Mouse (Mus musculus) limb, embryonic 11.5 days (tissue): Measurements from ENCODE around the gene Med17. TPM values are rescaled to one million over a fixed set of nuclear protein-coding genes. Genes with fewer than 3 reads are reported as not detected.
"Not testable (repeated sequence)": the region's sequence is repeated elsewhere in the genome, so short reads cannot be mapped to it uniquely, and the experiment has no call there.

Experiments
- ATAC-seq: fragments of 200-750 bp; cut with Nextera tagmentation; 2 replicates; pipeline ENCODE4 v1.8.0; 2017; ENCODE audit warnings: low read depth; ENCODE audit not compliant: insufficient number of reproducible peaks, low FRiP score, low TSS enrichment
- DNase-seq: peaks from one replicate; pipeline ENCODE4 v3.0.0-alpha.2; 2015; ENCODE audit warnings: low spot score
- H3K27ac ChIP-seq: fragments of 300-500 bp; sonication (generic); replicated peaks from 2 replicates; pipeline ENCODE4 v1.5.1; 2014; ENCODE audit warnings: low read depth, mild to moderate bottlenecking, low read length
- H3K27me3 ChIP-seq: fragments of 300-500 bp; sonication (generic); 2 replicates; pipeline ENCODE4 v1.6.1; 2014; ENCODE audit warnings: mild to moderate bottlenecking, low read length, mixed read lengths; ENCODE audit not compliant: control insufficient read depth, insufficient read depth
- H3K36me3 ChIP-seq: fragments of 300-500 bp; sonication (generic); 2 replicates; pipeline ENCODE4 v1.6.1; 2014; ENCODE audit warnings: mild to moderate bottlenecking, low read length, moderate library complexity, mixed read lengths; ENCODE audit not compliant: control insufficient read depth, insufficient read depth
- H3K4me1 ChIP-seq: fragments of 300-500 bp; sonication (generic); 2 replicates; pipeline ENCODE4 v1.6.1; 2014; ENCODE audit warnings: low read length, mixed read lengths; ENCODE audit not compliant: control insufficient read depth, insufficient read depth
- H3K4me2 ChIP-seq: fragments of 300-500 bp; sonication (generic); 2 replicates; pipeline ENCODE4 v1.6.1; 2014; ENCODE audit warnings: low read depth, mild to moderate bottlenecking, moderate library complexity; ENCODE audit not compliant: severe bottlenecking
- H3K4me3 ChIP-seq: fragments of 300-500 bp; sonication (generic); 2 replicates; pipeline ENCODE4 v1.5.1; 2014; ENCODE audit warnings: low read depth, low read length
- H3K9ac ChIP-seq: fragments of 300-500 bp; sonication (generic); 2 replicates; pipeline ENCODE4 v1.6.1; 2014; ENCODE audit warnings: mild to moderate bottlenecking, low read length
- H3K9me3 ChIP-seq: fragments of 300-500 bp; sonication (generic); 2 replicates; pipeline ENCODE4 v1.6.1; 2016; ENCODE audit warnings: low read length; ENCODE audit not compliant: control insufficient read depth
- WGBS: fragments of 180-500 bp; shearing (Covaris S2); extraction: QIAGEN DNeasy Blood & Tissue Kit; methylation state at CpG from one replicate; pipeline ENCODE4 v1.1.7; 2014; 5-methylcytosine and 5-hydroxymethylcytosine counted together
- polyA plus RNA-seq: library from polyadenylated mRNA; unstranded; fragments of >200 nt; fragmentation: Nextera tagmentation; extraction: Ambion mirVana; gene quantifications from 2 replicates; pipeline ENCODE4 v1.2.1, GENCODE M21; 2014

The Med17 gene
- polyA plus RNA-seq, 1 experiment from 2014 or later: 46.6 TPM

DNA sequence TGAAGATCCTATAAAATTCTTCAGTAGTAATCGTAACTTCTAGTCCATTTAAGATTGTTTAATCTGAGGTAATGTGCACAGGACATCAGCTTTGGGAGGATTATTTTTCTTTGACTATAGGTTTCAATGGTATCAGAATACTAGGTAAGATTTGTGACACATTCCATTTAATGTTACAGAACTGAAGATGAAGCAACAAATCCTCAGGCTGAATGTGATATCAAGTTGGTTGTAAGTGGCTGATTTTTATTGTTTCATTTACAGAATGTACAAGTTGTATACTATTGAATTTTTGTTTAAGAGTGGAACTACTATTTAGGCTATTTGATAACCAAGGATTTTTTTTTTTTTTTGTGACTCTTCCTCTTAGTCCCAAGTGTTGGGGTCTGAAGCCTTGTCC lies 30.4 kb upstream of the Med17 start:
- peaks cover 9% of the 10 kb centered on the region for H3K4me1 ChIP-seq
- peaks cover 33% of the 10 kb centered on the region for H3K36me3 ChIP-seq
- H3K4me2 ChIP-seq: no peak overlapping the region
- DNase-seq: no peak
- no peaks in the 10 kb centered on the region for H3K9me3 ChIP-seq
- ATAC-seq: no peak
- no peak overlapping the region for H3K9ac ChIP-seq
- H3K27me3 ChIP-seq: no peaks in the 10 kb centered on the region
- no peak overlapping the region for H3K4me3 ChIP-seq
- WGBS: 96% methylated on average over 1 of the region's 1 CpGs
- no peak overlapping the region for H3K27ac ChIP-seq

DNA sequence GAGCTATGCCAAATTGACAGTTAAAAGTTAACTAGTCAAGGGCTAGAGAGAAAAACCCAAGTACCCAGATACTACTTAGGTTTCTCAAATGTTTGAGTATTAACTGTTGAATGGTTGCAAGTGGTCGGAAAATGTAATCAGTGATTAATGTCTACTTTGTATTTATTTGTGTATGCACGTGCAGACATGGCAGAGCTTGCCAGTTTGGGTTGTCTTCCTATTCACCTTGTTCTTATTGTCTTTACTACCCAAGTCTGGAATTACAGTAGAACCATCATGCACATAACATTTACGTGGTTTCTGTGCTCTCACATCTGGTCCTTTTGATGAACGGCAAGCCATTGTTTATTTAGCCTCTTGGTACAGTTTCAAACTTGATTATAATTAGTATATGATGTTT lies 29.7 kb upstream of the Med17 start:
- H3K4me3 ChIP-seq: no peak overlapping the region
- no peaks in the 10 kb centered on the region for H3K9me3 ChIP-seq
- H3K36me3 ChIP-seq: peaks cover 26% of the 10 kb centered on the region
- no peak overlapping the region for H3K9ac ChIP-seq
- no peak overlapping the region for H3K27ac ChIP-seq
- 82% methylated on average over 4 of the region's 4 CpGs for WGBS
- H3K27me3 ChIP-seq: no peaks in the 10 kb centered on the region
- no peak for ATAC-seq
- no peak for DNase-seq
- H3K4me2 ChIP-seq: no peak overlapping the region
- H3K4me1 ChIP-seq: peaks cover 9% of the 10 kb centered on the region

DNA sequence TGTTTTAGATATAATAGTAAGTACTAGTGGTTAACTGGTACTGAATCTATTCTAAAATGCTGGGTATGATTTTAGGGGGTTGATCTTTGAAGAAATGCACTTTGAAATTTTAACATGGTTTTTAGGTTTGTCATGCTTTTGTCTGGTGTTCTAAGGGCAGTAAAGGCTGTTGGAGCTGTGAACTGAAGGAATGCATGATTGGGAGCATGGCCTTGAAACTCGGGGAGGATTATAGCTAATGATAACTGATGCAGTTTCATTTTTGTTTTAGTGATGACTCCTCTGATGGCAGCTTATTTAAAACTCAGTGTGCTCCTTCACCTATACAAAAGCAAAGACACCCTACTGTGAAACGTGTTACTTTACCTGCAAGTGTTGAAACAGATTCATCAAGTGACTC lies 28.5 kb upstream of the Med17 start:
- Histone ChIP-seq H3K9ac (no peak overlapping the region), H3K27me3 (no peaks in the 10 kb centered on the region), H3K27ac (no peak overlapping the region), H3K4me3 (no peak overlapping the region), H3K4me1 (peaks cover 9% of the 10 kb centered on the region), H3K4me2 (peak overlapping the region; percentile 68; the same call in 1 of the 2 replicates), H3K36me3 (peaks cover 20% of the 10 kb centered on the region), H3K9me3 (no peaks in the 10 kb centered on the region)
- ATAC-seq (no peak), DNase-seq (no peak)
- WGBS: 66% methylated on average over 2 of the region's 2 CpGs

DNA sequence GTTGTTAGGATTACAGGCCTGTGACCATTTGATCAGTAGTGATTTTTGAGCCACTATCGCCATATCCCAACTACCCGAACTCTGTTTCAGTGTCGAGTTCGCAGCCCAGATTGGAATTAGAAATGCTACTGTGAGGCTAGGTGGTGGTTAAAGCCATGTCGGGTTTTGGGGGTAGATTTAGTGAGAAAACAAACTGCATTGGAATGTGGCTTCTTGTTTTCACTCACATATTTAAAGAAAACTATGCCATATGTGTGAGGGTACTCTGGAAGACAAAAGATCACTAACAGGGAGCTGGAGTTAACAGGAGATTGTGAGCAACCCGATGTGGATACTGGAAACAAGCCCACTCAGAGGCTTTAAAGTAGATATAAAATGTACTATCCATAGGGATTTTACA lies 27.5 kb upstream of the Med17 start:
- peaks cover 9% of the 10 kb centered on the region for H3K4me1 ChIP-seq
- no peak for ATAC-seq
- peak; percentile 23 for DNase-seq
- peak overlapping the region; percentile 75 for H3K4me3 ChIP-seq
- H3K9ac ChIP-seq: peak overlapping the region; percentile 98
- 9% methylated on average over 6 of the region's 6 CpGs for WGBS
- H3K9me3 ChIP-seq: no peaks in the 10 kb centered on the region
- H3K27me3 ChIP-seq: no peaks in the 10 kb centered on the region
- H3K27ac ChIP-seq: no peak overlapping the region
- peaks cover 17% of the 10 kb centered on the region for H3K36me3 ChIP-seq
- peak overlapping the region; percentile 68 for H3K4me2 ChIP-seq

DNA sequence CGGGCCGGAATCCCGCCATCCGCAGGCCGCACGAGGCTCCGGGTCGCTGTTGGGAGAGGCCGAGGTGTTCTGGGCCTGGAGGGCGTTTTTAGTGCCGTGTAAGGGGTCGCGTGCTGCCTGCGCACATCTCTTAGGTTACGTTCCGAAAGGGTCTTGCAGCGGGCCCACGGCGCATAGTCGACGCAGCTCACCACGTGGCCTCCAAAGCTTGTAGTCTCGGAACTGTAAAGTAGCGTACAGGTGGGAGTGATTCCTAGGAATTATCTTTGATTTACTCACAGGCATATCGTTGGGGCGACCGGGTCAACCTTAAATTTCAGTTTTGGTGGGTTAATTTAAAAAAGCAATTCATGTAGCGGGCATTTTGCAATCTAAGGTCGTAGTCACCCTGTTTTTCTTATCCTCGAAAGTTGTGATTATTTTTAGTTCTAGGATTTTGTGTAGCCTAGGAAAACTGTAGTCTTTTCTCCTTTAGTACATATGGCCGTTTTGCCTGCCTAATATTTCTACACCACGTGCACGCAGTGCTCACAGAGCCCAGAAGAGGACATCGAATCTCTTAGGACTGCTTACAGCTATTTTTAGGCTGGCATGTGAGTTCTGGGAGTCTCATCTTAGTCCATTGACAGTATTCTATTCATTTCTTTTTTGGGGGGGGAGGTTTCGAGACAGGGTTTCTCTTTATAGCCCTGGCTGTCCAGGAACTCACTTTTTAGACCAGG lies 26.8 kb upstream of the Med17 start, which contains the start of gene 4931406C07Rik:
4931406C07Rik (minus strand) TSS at position 51 of the 722 bp plus-strand sequence.
- Histone ChIP-seq H3K4me1 (peaks cover 9% of the 10 kb centered on the region), H3K27me3 (no peaks in the 10 kb centered on the region), H3K4me3 (peak within 1 kb of the TSS; percentile 75), H3K27ac (peak within 1 kb of the TSS; percentile 92), H3K9ac (peak within 1 kb of the TSS; percentile 98), H3K36me3 (peaks cover 13% of the 10 kb centered on the region), H3K9me3 (no peaks in the 10 kb centered on the region), H3K4me2 (peak within 1 kb of the TSS; percentile 68)
- DNase-seq (no peak), ATAC-seq (peak; percentile 87)
- 1% methylated on average over 35 of the region's 35 CpGs for WGBS

DNA sequence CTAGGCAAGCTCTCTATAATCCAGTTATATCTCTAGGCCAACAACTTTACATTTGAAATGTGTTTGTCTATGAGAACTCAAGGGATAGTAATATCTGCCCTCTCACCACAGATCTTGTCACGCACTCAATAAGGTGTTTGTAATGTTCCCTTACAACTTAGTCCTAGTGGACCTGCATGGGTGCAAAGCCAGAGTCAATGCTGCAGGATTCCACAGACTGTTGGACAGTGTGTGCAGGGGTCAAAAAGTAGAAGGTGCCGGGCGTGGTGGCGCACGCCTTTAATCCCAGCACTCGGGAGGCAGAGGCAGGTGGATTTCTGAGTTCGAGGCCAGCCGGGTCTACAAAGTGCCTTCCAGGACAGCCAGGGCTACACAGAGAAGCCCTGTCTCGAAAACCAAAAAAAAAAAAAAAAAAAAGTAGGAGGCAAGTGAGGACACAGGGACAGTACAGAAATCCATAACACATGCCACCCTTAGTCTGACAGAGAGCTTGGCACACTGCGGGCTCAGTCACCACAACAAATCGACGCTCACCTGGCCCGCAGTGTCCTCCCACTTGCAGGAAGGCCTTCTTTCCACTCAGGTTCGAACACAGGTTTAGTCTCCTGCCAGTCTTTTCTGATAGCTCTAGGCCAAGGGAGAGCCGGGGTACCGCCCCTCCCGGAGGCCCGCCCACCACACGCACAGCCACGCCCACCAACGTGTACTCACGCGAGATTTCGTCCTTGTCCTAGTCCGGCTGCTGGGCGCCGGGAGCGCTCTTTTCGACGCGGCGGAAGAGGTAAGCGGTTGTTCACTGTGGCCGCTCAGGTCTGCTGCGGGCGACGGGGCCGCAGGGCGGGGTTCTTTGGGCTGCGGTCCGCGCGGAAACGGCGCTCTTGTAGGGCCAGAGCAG lies 26.0 kb upstream of the Med17 start, which contains the start of gene Taf1d:
Taf1d (plus strand) TSS at position 712 of the 895 bp plus-strand sequence.
- Histone ChIP-seq H3K27ac (peak within 1 kb of the TSS; percentile 92), H3K4me1 (peaks cover 9% of the 10 kb centered on the region), H3K9ac (peak within 1 kb of the TSS; percentile 98), H3K4me3 (peak within 1 kb of the TSS; percentile 75), H3K9me3 (no peaks in the 10 kb centered on the region), H3K36me3 (peaks cover 13% of the 10 kb centered on the region), H3K4me2 (peak within 1 kb of the TSS; percentile 68), H3K27me3 (no peaks in the 10 kb centered on the region)
- DNase-seq (peak; percentile 98), ATAC-seq (peak; percentile 97)
- WGBS: 13% methylated on average over 45 of the region's 45 CpGs

DNA sequence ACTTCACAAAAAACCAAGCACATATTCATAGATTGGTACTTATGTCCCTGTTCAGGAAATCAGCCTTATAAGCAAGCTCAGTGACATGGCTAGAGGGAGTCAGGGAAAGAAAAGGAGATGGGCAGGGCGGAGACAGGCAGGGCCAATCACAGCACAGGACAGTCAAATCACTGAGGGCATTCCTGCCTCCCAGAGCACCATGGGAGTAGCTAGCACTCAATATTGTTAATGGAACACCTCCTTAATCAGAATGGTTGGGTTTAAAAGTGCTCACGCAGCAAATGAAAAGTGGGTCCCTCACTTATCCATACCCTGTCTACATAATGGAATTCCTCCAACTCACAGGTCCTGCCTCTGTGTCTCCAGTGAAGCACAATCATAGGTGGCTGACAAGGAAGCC lies 23.1 kb upstream of the Med17 start:
- H3K27me3 ChIP-seq: no peaks in the 10 kb centered on the region
- no peak overlapping the region for H3K4me2 ChIP-seq
- H3K27ac ChIP-seq: no peak overlapping the region
- no peak for DNase-seq
- no peaks in the 10 kb centered on the region for H3K36me3 ChIP-seq
- WGBS: 63% methylated on average over 2 of the region's 2 CpGs
- H3K4me3 ChIP-seq: no peak overlapping the region
- H3K9ac ChIP-seq: no peak overlapping the region
- no peaks in the 10 kb centered on the region for H3K9me3 ChIP-seq
- peaks cover 9% of the 10 kb centered on the region for H3K4me1 ChIP-seq
- ATAC-seq: no peak

DNA sequence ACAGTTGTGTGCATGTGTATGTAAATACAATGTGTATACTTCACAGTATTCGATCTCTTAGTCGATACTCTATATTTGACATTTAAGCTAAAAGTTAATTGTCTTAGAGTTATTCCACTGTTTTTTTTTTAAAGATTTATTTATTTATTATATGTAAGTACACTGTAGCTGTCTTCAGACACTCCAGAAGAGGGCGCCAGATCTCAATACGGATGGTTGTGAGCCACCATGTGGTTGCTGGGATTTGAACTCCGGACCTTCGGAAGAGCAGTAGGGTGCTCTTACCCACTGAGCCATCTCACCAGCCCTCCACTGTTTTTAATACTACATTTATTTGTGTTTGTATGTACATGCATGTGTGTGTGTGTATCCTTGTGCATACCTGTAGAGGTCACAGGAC lies 22.3 kb upstream of the Med17 start:
- not testable (repeated sequence) for H3K27me3 ChIP-seq, H3K27ac ChIP-seq, H3K9ac ChIP-seq, H3K9me3 ChIP-seq, ATAC-seq, H3K4me1 ChIP-seq, H3K4me3 ChIP-seq, H3K36me3 ChIP-seq, DNase-seq, H3K4me2 ChIP-seq
- WGBS: 80% methylated on average over 6 of the region's 6 CpGs
